Mouse (Mus musculus) bone marrow macrophage, adult 2 months (primary cell): ENCODE data around the gene Bcan. TPM values are rescaled to one million over a fixed set of nuclear protein-coding genes. Genes with fewer than 3 reads are reported as not detected.

Experiments
- H3K27ac ChIP-seq: 2 replicates; pipeline ENCODE4 v1.5.1; 2012; ENCODE audit warnings: low read depth, low read length; ENCODE audit not compliant: insufficient read depth
- H3K4me1 ChIP-seq: 2 replicates; pipeline ENCODE4 v1.6.1; 2012; ENCODE audit warnings: low read length; ENCODE audit not compliant: control insufficient read depth, insufficient read depth
- H3K4me3 ChIP-seq: 2 replicates; pipeline ENCODE4 v1.5.1; 2012; ENCODE audit warnings: mild to moderate bottlenecking, low read length, moderate library complexity; ENCODE audit not compliant: insufficient read depth
- CTCF ChIP-seq: IDR thresholded peaks from 2 replicates; pipeline ENCODE4 v1.5.1; 2012; ENCODE audit warnings: low read depth, mild to moderate bottlenecking, low read length, moderate library complexity
- POLR2A ChIP-seq: IDR thresholded peaks from 2 replicates; pipeline ENCODE4 v1.6.1; 2012; ENCODE audit warnings: mild to moderate bottlenecking, low read depth, low read length, borderline replicate concordance
- polyA plus RNA-seq: library from polyadenylated mRNA; stranded (reverse); fragments of >200 nt; gene quantifications from 2 replicates; pipeline ENCODE4 v1.2.4, GENCODE M21; 2012; ENCODE audit not compliant: missing spikeins, insufficient read depth, insufficient read length

Gene Bcan
- polyA plus RNA-seq, 1 experiment: not detected

GRCm38 (mm10) chr3:87983627-87984026 is 16.4 kb downstream of the Bcan start:
- Histone ChIP-seq H3K27ac (no peak overlapping the region), H3K4me1 (peaks cover 50% of the 10 kb centered on the region), H3K4me3 (no peak overlapping the region)
- TF ChIP-seq POLR2A (no peak), CTCF (no peak)

GRCm38 (mm10) chr3:87982836-87983601 is 17.0 kb downstream of the Bcan start:
- H3K4me3 ChIP-seq: no peak overlapping the region
- TF ChIP-seq POLR2A (no peak), CTCF (no peak)
- H3K4me1 ChIP-seq: peaks cover 44% of the 10 kb centered on the region
- H3K27ac ChIP-seq: peak overlapping the region; percentile 37; the same call in 1 of the 2 replicates

GRCm38 (mm10) chr3:87981894-87982835 is 17.9 kb downstream of the Bcan start:
- peaks cover 40% of the 10 kb centered on the region for H3K4me1 ChIP-seq
- H3K4me3 ChIP-seq: no peak overlapping the region
- peak overlapping the region; percentile 37; the same call in 1 of the 2 replicates for H3K27ac ChIP-seq
- no peak for TF ChIP-seq POLR2A
- TF ChIP-seq CTCF: no peak

GRCm38 (mm10) chr3:87981214-87981760 is 18.7 kb downstream of the Bcan start:
- H3K27ac ChIP-seq: no peak overlapping the region
- TF ChIP-seq POLR2A: no peak
- no peak for TF ChIP-seq CTCF
- H3K4me3 ChIP-seq: no peak overlapping the region
- peaks cover 34% of the 10 kb centered on the region for H3K4me1 ChIP-seq

GRCm38 (mm10) chr3:87980728-87981127 is 19.3 kb downstream of the Bcan start:
- Histone ChIP-seq H3K4me1 (peaks cover 34% of the 10 kb centered on the region), H3K27ac (no peak overlapping the region), H3K4me3 (no peak overlapping the region)
- TF ChIP-seq POLR2A (no peak), CTCF (no peak)

GRCm38 (mm10) chr3:87980085-87980484 is 19.9 kb downstream of the Bcan start:
- Histone ChIP-seq H3K4me3 (no peak overlapping the region), H3K27ac (no peak overlapping the region), H3K4me1 (peaks cover 30% of the 10 kb centered on the region)
- TF ChIP-seq POLR2A (no peak), CTCF (no peak)

GRCm38 (mm10) chr3:87979493-87979892 is 20.5 kb downstream of the Bcan start:
- H3K4me1 ChIP-seq: peaks cover 27% of the 10 kb centered on the region
- no peak overlapping the region for H3K4me3 ChIP-seq
- TF ChIP-seq CTCF: no peak
- no peak for TF ChIP-seq POLR2A
- H3K27ac ChIP-seq: no peak overlapping the region

GRCm38 (mm10) chr3:87974381-87974987 is 25.5 kb downstream of the Bcan start:
- TF ChIP-seq CTCF: no peak
- no peak for TF ChIP-seq POLR2A
- Histone ChIP-seq H3K4me1 (no peaks in the 10 kb centered on the region), H3K27ac (no peak overlapping the region), H3K4me3 (no peak overlapping the region)

GRCm38 (mm10) chr3:87973593-87974380 is 26.2 kb downstream of the Bcan start:
- H3K4me3 ChIP-seq: no peak overlapping the region
- no peaks in the 10 kb centered on the region for H3K4me1 ChIP-seq
- TF ChIP-seq CTCF (no peak), POLR2A (no peak)

More at GRCm38 (mm10) chr3:87973593-87974380, 26.2 kb downstream of the Bcan start:
- no peak overlapping the region for H3K27ac ChIP-seq
